Mouse (Mus musculus): ENCODE data around the gene Crmp1.

GRCm38 (mm10) chr5:37205420-37205819, 36.3 kb upstream of the Crmp1 start:
- TF ChIP-seq CTCF (IDR thresholded peaks at IDR 0.05; ENCODE audit: borderline replicate concordance, insufficient read depth, low read depth, low read length) (no peak), POLR2A (IDR thresholded peaks at IDR 0.05; ENCODE audit: borderline replicate concordance, insufficient read depth, low read length) (no peak)
